Mouse (Mus musculus): Measurements from ENCODE around the gene Dnm3. TPM values are rescaled to one million over a fixed set of nuclear protein-coding genes. Genes with fewer than 3 reads are reported as not detected.

Dnm3 gene
- polyA plus RNA-seq, 1 experiment from 2014 or later = 5.2 TPM

DNA sequence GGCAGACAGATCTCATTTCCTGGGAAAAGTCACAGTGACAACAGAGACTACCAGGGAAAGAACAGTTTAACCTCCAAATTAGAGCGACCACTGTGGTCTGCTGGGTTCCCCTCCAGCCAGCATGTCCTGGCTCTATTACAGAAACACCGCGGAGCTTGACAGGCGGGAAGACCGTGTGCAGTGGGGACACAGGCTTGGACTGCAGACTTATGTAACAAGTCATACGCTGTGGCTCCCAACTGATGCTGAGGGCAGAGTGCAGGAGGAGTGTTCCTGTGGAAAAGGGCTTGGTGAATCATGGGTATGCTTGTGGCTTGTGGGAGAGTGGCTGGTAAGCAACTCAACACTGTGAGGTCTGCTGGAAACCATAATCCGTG is 368.4 kb downstream of the Dnm3 start:
- H3K36me3 ChIP-seq (ENCODE audit: control insufficient read depth, insufficient read depth, low read length) = no peaks in the 10 kb centered on the region
- H3K27ac ChIP-seq (ENCODE audit: low read length) = peak overlapping the region; percentile 60
- WGBS = 58% methylated on average over 7 of the region's 7 CpGs
- no peak overlapping the region for H3K4me2 ChIP-seq (ENCODE audit: low read depth, low read length)
- no peak overlapping the region for H3K9ac ChIP-seq (ENCODE audit: low read depth, low read length)
- no peaks in the 10 kb centered on the region for H3K9me3 ChIP-seq (ENCODE audit: control insufficient read depth, low read length)
- 0 out of 2 replicates have a peak, but pooled peaks cover 5% of the 10 kb centered on the region for H3K4me1 ChIP-seq (ENCODE audit: control insufficient read depth, insufficient read depth, low read length)
- peak; percentile 31 for ATAC-seq
- no peaks in the 10 kb centered on the region for H3K27me3 ChIP-seq (replicated peaks; ENCODE audit: control insufficient read depth, insufficient read depth, low read length)
- no peak overlapping the region for H3K4me3 ChIP-seq (ENCODE audit: low read length)

DNA sequence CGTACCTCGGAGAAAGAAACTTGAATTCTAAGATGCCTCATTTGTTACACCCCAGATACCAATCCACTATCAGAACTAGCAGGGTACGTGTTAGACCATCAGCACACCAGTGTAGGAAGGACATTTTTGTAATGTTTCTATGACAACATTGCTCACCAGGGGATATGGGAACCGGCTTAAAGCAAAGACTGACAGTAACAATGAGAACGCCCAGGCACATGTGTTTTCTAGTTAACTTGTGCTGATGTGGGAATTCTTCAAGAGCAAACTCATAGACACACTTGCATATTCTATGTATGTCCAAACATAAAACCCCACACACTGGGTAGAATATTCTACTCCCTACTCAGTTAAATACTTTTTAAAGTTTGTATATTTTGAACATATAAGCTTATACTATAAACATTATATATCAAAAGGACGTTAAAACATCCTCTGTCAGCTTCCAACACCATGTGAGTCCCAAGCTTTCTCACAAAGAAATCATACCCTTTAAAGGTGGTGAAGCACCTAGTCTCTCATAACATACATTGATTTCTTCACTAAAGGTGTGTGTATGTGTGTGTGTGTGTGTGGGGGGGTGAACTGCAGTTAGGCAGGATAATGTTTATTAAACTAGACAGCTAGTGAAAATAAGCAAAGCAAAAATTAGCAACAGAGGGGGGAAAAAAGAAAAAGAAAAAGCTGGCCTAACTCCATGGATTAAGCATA is 369.0 kb downstream of the Dnm3 start:
- H3K36me3 ChIP-seq (ENCODE audit: control insufficient read depth, insufficient read depth, low read length) = no peaks in the 10 kb centered on the region
- H3K9me3 ChIP-seq (ENCODE audit: control insufficient read depth, low read length) = no peaks in the 10 kb centered on the region
- 55% methylated on average over 6 of the region's 6 CpGs for WGBS
- H3K4me2 ChIP-seq (ENCODE audit: low read depth, low read length) = no peak overlapping the region
- no peak overlapping the region for H3K4me3 ChIP-seq (ENCODE audit: low read length)
- peak; percentile 75 for ATAC-seq
- H3K27me3 ChIP-seq (replicated peaks; ENCODE audit: control insufficient read depth, insufficient read depth, low read length) = no peaks in the 10 kb centered on the region
- H3K4me1 ChIP-seq (ENCODE audit: control insufficient read depth, insufficient read depth, low read length) = 0 out of 2 replicates have a peak, but pooled peaks cover 5% of the 10 kb centered on the region
- H3K27ac ChIP-seq (ENCODE audit: low read length) = peak overlapping the region; percentile 65
- H3K9ac ChIP-seq (ENCODE audit: low read depth, low read length) = no peak overlapping the region

DNA sequence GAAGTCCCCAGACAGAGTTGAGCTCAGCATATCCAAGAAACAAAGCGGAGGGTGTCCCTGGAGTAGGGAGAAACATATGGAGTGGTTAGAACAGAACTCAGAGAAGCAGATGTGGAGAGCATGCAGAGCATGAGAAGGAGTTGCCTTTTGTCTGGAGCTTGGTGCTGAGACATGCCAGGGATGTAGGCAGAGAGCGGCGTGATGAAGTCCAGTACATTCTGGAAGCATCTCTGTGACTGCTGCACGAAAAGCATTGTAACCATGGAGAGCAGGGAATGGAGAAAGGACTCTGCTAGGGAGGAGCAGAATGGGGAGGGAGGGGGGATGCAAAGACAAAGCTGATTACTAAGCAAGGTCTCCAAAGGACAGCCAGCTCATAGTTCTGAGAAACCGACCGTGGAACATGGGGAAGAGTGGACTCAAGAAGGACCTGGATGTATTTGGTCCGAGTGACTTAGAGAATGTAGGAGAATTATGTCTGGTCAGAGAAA is 369.6 kb downstream of the Dnm3 start:
- H3K4me2 ChIP-seq (ENCODE audit: low read depth, low read length) = no peak overlapping the region
- H3K36me3 ChIP-seq (ENCODE audit: control insufficient read depth, insufficient read depth, low read length) = no peaks in the 10 kb centered on the region
- 54% methylated on average over 7 of the region's 7 CpGs for WGBS
- peak overlapping the region; percentile 65 for H3K27ac ChIP-seq (ENCODE audit: low read length)
- H3K4me1 ChIP-seq (ENCODE audit: control insufficient read depth, insufficient read depth, low read length) = 0 out of 2 replicates have a peak, but pooled peaks cover 5% of the 10 kb centered on the region
- no peak overlapping the region for H3K4me3 ChIP-seq (ENCODE audit: low read length)
- H3K9me3 ChIP-seq (ENCODE audit: control insufficient read depth, low read length) = no peaks in the 10 kb centered on the region
- H3K27me3 ChIP-seq (replicated peaks; ENCODE audit: control insufficient read depth, insufficient read depth, low read length) = no peaks in the 10 kb centered on the region
- H3K9ac ChIP-seq (ENCODE audit: low read depth, low read length) = no peak overlapping the region
- ATAC-seq = peak; percentile 16; the same call in 1 of the 2 replicates

DNA sequence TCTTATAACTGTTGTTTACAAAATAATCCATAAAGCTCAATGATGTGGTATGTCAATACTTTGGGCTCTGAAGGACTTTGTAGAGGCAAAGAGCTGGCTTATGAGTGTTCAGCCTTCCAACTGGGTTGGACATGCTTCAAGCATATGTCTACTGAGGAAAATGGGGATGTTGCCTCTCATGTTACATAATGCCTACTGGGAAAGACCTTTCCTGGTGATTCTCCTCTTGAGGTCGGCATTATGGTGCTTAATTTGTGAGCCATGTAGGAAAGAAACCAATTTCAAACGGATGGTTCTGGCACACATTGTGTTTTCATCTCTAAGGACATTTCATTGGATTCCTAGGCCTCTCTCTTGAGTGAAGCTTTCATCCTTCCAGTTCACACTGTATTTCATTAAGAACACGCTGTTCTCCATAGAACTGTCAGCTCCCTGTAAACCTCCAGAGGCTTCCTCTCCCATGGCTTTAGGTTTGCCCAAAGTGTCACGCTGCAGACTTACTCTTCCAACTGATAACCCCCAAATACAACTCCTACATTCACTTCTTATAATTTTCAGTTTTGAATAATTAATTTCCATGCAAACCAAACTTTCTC is 370.7 kb downstream of the Dnm3 start:
- no peak overlapping the region; the same call in 1 of the 2 replicates for H3K27ac ChIP-seq (ENCODE audit: low read length)
- no peak overlapping the region for H3K4me2 ChIP-seq (ENCODE audit: low read depth, low read length)
- ATAC-seq = no peak
- WGBS = 77% methylated on average over 4 of the region's 4 CpGs
- H3K4me3 ChIP-seq (ENCODE audit: low read length) = no peak overlapping the region
- no peaks in the 10 kb centered on the region for H3K36me3 ChIP-seq (ENCODE audit: control insufficient read depth, insufficient read depth, low read length)
- 0 out of 2 replicates have a peak, but pooled peaks cover 5% of the 10 kb centered on the region for H3K4me1 ChIP-seq (ENCODE audit: control insufficient read depth, insufficient read depth, low read length)
- H3K27me3 ChIP-seq (replicated peaks; ENCODE audit: control insufficient read depth, insufficient read depth, low read length) = no peaks in the 10 kb centered on the region
- no peak overlapping the region for H3K9ac ChIP-seq (ENCODE audit: low read depth, low read length)
- H3K9me3 ChIP-seq (ENCODE audit: control insufficient read depth, low read length) = no peaks in the 10 kb centered on the region

- Histone ChIP-seq H3K27ac (ENCODE audit: low read length) (no peak overlapping the region), H3K4me1 (ENCODE audit: control insufficient read depth, insufficient read depth, low read length) (no peaks in the 10 kb centered on the region), H3K4me3 (ENCODE audit: low read length) (no peak overlapping the region), H3K4me2 (ENCODE audit: low read depth, low read length) (no peak overlapping the region), H3K9me3 (ENCODE audit: control insufficient read depth, low read length) (no peaks in the 10 kb centered on the region), H3K9ac (ENCODE audit: low read depth, low read length) (no peak overlapping the region), H3K27me3 (replicated peaks; ENCODE audit: control insufficient read depth, insufficient read depth, low read length) (no peaks in the 10 kb centered on the region), H3K36me3 (ENCODE audit: control insufficient read depth, insufficient read depth, low read length) (no peaks in the 10 kb centered on the region)
- 74% methylated on average over 10 of the region's 10 CpGs for WGBS
- no peak for ATAC-seq
Measured at GRCm38 (mm10) chr1:162100961-162101830, 376.6 kb downstream of the Dnm3 start.

GRCm38 (mm10) chr1:162100033-162100820 is 377.6 kb downstream of the Dnm3 start:
- no peak overlapping the region for H3K27ac ChIP-seq (ENCODE audit: low read length)
- no peaks in the 10 kb centered on the region for H3K4me1 ChIP-seq (ENCODE audit: control insufficient read depth, insufficient read depth, low read length)
- no peak overlapping the region for H3K4me3 ChIP-seq (ENCODE audit: low read length)
- no peaks in the 10 kb centered on the region for H3K27me3 ChIP-seq (replicated peaks; ENCODE audit: control insufficient read depth, insufficient read depth, low read length)
- H3K4me2 ChIP-seq (ENCODE audit: low read depth, low read length) = no peak overlapping the region
- no peaks in the 10 kb centered on the region for H3K36me3 ChIP-seq (ENCODE audit: control insufficient read depth, insufficient read depth, low read length)
- no peak for ATAC-seq
- no peak overlapping the region for H3K9ac ChIP-seq (ENCODE audit: low read depth, low read length)
- H3K9me3 ChIP-seq (ENCODE audit: control insufficient read depth, low read length) = no peaks in the 10 kb centered on the region
- WGBS = 71% methylated on average over 7 of the region's 7 CpGs

DNA sequence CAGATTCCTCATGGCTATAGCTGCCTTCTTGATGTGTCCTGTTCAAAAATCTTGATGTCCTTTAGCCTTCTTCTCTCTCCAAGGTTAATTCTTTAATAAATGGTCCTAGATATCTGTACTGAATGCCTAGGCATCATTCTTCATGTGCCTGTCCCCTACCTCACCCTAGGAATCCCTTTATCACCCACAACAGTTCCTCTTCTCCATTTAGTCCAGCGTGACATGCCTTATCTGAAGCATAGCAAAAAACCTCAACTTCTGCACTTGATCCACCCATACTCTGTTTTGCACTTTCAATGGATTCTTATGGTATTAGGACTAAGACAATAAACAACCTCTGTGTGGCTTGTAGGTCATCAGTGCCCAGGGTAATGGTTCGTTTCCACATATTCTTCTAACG is 378.6 kb downstream of the Dnm3 start:
- no peaks in the 10 kb centered on the region for H3K36me3 ChIP-seq (ENCODE audit: control insufficient read depth, insufficient read depth, low read length)
- H3K4me2 ChIP-seq (ENCODE audit: low read depth, low read length) = no peak overlapping the region
- no peaks in the 10 kb centered on the region for H3K27me3 ChIP-seq (replicated peaks; ENCODE audit: control insufficient read depth, insufficient read depth, low read length)
- H3K4me1 ChIP-seq (ENCODE audit: control insufficient read depth, insufficient read depth, low read length) = no peaks in the 10 kb centered on the region
- H3K4me3 ChIP-seq (ENCODE audit: low read length) = no peak overlapping the region
- WGBS = 85% methylated on average over 3 of the region's 3 CpGs
- no peak for ATAC-seq
- no peak overlapping the region for H3K9ac ChIP-seq (ENCODE audit: low read depth, low read length)
- no peak overlapping the region for H3K27ac ChIP-seq (ENCODE audit: low read length)
- H3K9me3 ChIP-seq (ENCODE audit: control insufficient read depth, low read length) = no peaks in the 10 kb centered on the region

DNA sequence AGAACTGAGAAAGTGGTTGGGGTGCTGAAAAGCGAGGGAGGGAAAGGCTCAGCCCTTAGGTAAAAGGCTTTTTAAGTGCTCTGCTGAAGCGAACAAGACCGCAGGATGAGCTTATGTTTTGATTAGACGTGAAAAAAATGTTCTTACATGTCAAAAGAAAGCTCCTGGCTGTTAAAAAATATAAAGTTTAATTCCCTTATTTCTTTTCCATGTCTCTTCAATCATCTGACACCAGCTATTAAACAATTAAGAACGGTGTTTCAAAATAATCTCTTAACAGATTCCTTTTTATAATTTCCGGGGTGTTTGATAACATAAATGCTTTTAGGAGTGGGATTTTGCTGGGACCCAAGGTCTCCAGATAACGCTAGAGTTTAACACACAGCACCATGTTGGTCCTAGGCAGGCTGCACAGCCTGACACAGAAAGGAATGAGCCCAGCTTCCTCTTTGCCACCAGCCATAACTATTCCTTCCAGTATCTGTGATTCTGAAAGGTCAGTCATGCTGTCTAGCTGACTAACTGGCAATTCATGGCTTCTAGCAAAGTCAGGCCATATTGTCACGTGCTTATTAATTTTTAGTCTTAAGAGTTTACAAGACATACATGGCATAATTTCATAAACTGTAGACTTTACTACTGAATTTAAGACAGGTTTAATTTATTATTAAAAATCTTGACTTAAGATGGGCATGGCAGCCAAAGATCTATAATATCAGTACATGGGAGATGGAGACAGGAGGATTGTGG is 383.1 kb downstream of the Dnm3 start:
- no peak overlapping the region for H3K9ac ChIP-seq (ENCODE audit: low read depth, low read length)
- H3K4me3 ChIP-seq (ENCODE audit: low read length) = no peak overlapping the region
- 72% methylated on average over 8 of the region's 8 CpGs for WGBS
- no peaks in the 10 kb centered on the region for H3K9me3 ChIP-seq (ENCODE audit: control insufficient read depth, low read length)
- no peak overlapping the region for H3K4me2 ChIP-seq (ENCODE audit: low read depth, low read length)
- H3K27ac ChIP-seq (ENCODE audit: low read length) = peak overlapping the region; percentile 58
- no peak for ATAC-seq
- H3K4me1 ChIP-seq (ENCODE audit: control insufficient read depth, insufficient read depth, low read length) = no peaks in the 10 kb centered on the region
- H3K27me3 ChIP-seq (replicated peaks; ENCODE audit: control insufficient read depth, insufficient read depth, low read length) = no peaks in the 10 kb centered on the region
- H3K36me3 ChIP-seq (ENCODE audit: control insufficient read depth, insufficient read depth, low read length) = no peaks in the 10 kb centered on the region

All from intestine, embryonic 16.5 days (tissue).